Mouse (Mus musculus) bone marrow, adult 2 months (tissue): ENCODE data around the gene Dennd1c.

Source experiments
- CTCF ChIP-seq: fragments of 200-500 bp; IDR thresholded peaks from 2 replicates; pipeline ENCODE4 v1.5.1; 2011; ENCODE audit warnings: low read length, control low read depth; ENCODE audit not compliant: control insufficient read depth, insufficient read depth
- POLR2A ChIP-seq: fragments of 200-500 bp; IDR thresholded peaks from 2 replicates; pipeline ENCODE4 v1.6.1; 2011; ENCODE audit warnings: low read depth, mild to moderate bottlenecking, control low read depth, low read length, borderline replicate concordance; ENCODE audit not compliant: control insufficient read depth

- TF ChIP-seq CTCF (no peak), POLR2A (no peak)
Measured at GRCm38 (mm10) chr17:57066908-57067307, 11.4 kb downstream of the Dennd1c start.
